Mouse (Mus musculus) monocyte, adult 2 months (primary cell): ENCODE measurements around the gene Frmd5.
"Not testable (repeated sequence)": the region's sequence is repeated elsewhere in the genome, so short reads cannot be mapped to it uniquely, and the experiment has no call there.

Source experiments
- DNase-seq, 2 experiments: peaks; one replicate each; pipeline ENCODE4 v3.0.0; 2022; ENCODE audit warnings: low spot score in 2 of 2, low read depth in 1 of 2

The Frmd5 gene

DNA sequence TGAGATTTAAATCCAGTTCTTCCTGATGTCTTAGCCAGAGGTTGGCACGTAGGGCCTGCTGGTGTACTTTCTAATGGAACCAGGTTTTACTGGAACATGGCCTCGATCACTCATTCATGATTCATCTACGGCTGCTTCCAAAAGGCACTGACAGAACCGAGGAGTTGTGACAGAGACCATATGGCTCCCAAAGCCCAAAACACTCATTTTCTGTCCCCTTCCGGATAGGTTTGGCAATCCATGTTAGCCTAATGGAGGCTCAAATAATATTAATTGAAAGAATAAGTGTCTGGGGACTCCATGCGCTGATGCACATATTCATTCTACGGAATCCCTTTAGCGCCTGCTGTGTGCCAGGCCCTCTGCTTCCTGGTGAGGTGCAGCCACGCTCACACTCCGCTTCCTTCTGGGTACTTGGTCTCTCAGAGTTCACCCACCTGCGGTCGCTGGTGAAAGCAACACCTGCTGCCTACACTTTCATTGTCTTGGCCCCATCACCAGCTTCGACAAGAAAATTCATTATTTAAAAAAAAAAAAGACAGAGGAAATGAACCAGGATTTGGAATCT lies 224.0 kb downstream of the Frmd5 start:
- no peak for DNase-seq

DNA sequence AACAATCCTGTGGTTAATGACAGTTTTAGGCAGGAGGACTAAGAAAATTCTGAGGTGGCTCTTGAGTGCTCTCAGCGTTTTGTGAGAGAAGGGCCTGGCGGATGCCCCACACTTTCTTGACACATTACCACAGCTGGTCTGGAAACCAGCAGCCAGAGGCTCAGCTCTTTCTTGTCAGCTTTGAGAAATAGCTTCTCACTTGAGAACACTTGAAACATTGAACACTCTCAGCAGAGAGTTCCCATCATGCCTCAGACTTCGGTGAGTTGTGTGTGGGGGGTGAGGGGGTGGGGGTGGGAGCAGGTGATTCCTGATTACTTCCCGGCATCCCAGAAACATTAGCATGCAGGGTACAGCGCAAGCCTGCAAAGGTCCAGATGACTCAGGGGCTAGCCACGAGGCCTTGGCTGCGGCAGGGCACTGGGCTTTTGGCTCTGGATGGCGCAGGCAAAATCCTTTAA lies 231.1 kb downstream of the Frmd5 start:
- DNase-seq: no peak

DNA sequence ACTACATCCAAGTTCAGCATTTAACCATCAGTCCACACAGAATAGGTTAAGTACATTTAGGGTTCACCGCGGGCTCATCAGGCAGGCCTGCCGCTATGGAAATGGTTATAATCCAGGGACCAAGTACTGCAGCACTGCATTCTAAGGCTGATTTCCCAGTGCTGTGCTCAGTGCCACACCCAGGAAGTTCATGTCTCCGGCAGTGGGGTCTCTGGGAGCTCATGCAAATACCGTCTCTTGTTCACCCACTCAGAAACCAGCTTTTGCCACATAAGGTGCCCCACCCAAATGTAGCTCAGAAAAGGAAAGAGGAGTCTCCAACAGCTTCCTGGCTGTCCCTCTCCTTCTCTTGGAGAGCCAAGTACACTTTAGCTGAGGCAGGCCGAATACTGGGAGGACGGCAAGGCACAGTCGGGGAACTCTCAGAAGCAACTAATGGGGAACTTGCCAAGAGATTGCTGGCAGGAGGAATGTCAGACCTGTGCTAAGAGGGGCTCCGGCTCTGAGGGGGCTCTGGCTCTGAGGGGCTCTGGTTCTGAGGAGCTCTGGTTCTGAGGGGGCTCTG lies 232.7 kb downstream of the Frmd5 start:
- no peak for DNase-seq

DNA sequence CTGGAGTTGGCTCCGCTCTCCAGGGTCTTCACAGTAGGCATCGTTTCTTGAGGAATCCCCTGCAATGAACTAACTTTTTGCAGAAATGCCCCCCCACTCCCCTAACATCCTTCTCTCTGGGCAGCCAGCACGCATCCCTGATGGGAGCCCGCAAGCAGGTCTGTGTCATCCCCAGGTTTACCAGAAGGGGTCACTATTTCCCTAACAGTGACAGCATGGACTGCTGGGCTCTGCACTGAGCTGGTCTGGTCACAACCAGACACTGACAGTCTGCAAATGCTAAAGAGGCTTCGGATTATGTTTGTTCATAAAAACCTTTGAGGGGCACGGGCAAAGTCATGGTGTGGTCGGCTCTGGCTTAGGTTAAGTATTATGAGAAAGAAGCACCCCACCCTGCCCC lies 235.1 kb downstream of the Frmd5 start:
- DNase-seq: peak in 1 of 2 experiments; percentile 21

DNA sequence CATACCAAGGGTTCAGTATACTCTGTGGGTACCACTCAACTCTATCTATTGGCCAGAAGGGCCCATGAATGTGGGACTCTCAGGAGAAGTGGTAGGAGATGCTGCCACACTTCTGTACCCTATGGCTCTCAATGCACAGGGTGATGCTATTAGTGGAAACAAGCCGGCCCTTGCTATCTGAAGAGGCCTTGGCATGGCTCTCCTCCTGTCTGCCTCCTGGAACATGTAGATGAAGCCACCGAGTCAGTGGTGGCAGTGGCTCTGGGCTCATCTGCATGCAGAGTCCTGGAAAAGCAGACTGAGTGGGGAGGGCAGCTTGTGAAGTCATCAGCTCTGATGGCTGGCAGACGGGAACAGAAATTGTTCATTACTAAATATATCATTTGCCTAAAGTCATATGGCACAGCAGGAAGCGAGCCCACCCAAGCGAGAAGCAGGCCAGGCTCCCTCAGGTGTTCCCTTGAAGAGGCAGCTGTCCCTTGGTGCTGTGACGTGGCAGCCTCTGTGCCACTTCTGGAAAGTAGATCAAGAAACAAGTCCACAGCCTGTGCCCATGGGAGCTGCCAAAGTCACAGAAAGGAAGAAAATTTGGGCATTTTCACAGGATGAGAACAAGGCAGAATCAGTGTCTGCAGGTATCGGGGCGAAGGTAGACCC lies 235.8 kb downstream of the Frmd5 start:
- no peak for DNase-seq

DNA sequence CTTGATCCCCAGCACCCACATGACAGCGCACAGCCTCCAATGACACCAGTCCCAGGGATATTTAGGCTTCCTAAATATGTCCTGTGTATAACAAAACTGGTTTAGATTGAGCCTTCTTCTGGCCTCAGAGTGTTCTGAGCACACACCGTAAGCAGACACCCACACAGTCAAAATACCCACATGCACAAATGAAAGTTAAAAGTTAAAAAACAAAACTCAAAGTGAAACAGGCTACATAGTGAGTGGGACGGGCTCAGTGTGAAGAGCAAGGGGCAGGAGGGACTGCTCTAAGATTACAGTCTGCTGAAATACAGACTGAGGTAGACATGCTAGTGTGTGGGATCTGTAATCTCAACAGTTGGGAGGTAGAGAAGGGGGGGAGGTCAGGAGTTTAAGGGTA lies 236.8 kb downstream of the Frmd5 start:
- no peak for DNase-seq

DNA sequence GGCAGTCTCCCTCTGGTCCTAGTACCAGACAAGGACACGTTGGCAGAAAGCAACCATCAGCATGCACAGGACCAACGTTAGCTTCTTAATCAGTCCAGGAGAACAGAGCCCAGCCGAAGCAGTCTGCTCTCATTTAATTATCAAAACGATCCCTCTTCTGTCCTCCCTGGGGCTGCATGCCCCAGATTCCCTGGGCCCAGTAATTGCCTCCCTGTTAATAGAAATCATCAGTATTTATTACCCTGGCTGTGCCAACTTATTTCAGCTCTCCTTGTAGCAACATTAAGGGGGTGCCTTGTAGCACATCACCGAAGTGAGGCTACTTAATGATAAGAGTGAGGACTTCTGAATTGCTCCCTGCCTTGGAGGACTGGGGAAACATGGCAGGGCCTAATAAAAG lies 241.0 kb downstream of the Frmd5 start:
- DNase-seq: no peak

DNA sequence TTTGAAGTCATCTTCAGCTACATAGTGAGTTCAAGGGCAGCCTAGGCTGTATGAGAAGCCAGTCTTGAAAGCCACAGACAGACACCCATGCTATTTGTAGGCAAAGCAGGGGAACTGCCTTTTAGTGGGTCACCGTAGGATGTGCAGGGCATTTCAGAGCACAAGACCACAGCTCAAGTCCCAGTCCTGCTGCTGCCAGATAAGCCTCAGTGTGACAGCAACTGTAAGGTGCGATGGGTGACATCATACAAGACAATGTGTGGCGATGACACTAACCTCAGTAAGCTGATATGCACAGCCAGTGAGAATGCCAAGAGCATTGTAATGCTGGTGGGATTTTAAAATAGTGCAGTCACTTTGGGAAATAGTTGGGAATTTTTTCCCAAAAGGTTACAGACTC lies 243.8 kb downstream of the Frmd5 start:
- DNase-seq: no peak

DNA sequence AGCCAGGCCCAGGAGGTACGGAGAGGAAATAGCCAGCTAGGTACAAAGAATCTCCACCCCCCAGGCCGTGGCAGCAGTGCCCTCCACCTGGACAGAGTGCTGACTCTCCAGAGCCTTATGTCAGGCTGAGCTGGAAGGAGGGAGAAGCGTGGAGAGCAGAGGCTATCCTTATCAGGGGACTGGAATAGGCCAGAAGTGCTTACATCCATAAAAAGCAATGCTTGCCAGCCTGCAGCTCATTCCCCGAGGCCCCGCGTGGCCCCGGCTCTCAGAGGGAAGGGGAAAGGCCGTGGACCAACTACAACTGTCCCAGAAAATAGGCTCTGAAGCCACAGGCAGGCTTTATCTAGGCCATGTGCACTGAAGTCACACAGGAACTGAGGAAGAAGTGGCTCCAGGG lies 255.6 kb downstream of the Frmd5 start:
- no peak for DNase-seq

DNA sequence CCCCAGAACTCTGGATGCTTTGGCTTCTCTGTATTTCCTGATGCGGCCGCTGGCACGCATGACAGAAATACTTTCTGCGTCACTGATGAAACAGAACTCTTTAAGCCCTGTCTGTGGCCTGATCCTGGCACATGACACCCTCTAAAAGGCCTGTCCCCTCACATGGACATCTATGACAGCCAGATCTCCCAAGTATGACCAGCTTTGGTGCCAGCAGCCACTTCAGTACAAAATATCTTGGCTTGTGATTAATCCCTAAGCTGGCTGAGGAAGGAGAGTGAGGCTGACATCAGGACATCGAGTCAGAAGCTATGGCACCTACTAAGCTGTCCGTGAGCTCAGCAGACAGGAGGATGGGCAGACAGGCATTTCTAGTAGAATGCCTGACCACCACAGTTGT lies 257.3 kb downstream of the Frmd5 start:
- no peak for DNase-seq

DNA sequence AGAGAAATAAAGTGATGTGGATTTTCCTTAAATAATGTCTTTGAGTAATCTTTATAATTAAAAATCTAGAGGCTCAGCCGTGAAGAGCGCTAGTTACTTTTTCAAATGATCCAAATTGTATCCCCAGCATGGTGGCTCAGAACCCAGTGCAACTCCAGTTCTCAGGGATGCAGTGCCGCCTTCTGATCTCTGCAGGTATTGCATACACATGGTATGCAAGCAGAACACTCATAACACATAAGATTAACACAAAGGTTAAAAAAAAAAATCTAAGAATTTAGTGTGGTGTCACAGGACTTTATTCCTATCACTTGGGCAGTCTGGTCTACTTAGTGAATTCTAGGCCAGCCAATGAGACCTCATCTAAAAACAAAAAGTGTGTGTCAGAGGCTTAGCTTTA lies 262.1 kb downstream of the Frmd5 start:
- DNase-seq: no peak

DNA sequence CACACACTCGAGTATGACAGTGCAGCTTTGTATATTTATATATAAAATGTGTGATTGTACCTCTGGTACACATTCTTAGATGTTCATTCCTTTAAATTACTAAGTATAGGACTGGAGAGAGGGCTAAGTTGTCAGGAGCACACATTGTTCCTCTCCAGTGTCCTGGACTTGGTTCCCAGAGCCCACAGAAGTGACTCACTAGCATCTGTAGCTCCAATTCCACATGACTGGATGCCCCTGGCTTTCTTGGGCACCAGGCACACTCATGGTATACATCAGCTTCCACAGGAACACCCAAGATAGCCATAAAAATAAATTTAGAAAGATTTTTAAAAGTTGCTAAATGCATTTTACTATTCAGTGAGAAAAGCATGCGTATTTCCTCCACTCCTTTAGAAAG lies 281.8 kb downstream of the Frmd5 start:
- no peak for DNase-seq

DNA sequence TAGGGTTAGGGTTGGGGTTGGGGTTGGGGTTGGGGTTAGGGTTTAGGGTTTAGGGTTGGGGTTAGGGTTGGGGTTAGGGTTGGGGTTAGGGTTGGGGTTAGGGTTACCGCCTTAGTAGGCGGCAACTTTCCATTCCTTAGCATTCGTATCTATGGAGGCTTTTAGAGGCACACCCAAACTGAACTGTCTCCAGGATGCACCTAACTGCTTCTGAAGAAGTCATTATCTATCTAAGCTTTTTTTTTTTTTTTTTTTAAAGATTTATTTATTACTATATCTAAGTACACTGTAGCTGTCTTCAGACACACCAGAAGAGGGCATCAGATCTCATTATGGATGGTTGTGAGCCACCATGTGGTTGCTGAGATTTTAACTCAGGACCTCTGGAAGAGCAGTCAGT lies 284.1 kb downstream of the Frmd5 start:
- DNase-seq: not testable (repeated sequence)

DNA sequence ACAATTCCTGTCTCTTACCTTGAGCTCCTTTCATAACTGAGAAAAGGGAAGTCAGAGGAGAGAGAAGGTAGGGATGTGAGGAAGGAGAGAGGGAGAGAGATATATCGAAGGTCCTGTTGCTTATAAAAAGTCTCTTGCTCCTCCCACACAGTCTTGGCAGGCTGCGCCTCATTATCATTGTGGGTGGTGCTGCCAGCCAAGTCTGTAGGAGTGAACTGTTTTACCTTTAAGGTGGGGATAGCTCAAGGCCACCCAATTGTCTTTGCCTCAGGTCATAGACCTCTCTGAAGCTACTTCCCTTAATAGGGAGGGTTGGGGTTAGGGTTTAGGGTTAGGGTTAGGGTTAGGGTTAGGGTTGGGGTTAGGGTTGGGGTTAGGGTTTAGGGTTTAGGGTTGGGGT lies 284.9 kb downstream of the Frmd5 start:
- DNase-seq: no peak

DNA sequence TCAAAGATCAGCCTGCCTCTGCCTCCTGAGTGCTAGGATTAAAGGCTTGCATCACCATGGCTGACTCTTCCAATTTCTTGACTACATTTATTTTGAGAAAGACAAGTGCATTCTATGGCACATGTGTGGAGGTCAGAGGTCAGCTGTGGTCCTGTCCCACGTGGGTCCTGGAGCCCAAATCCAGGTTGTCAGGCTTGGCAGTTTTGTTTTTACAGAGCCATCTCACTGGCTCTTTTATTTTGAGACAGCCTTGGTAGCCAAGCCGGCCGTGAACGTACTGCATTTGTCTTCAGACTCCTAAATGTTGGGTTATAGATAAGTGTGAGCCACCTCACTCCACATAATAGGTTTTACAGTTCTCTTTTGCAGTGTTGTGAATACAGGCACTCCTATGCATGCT lies 288.2 kb downstream of the Frmd5 start:
- not testable (repeated sequence) for DNase-seq

DNA sequence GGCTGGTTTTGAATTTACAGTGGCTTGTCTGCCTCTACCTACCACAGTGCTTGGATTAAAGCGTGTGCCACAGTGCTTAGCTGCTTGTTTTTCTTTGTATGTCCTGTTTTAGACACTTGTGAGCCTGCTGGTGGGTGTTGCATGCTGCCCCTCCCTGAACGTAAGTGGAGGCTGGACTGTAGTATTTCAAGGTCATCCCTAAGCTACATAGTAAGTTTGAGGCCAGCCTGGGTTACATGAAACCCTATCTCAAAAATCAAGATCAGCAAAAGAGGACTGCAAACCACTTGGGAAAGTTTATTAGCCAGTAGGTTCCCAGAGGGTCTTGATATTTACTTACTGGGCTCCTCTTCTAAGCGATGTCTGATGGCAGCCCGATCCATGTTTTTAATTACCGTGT lies 288.8 kb downstream of the Frmd5 start:
- no peak for DNase-seq

DNA sequence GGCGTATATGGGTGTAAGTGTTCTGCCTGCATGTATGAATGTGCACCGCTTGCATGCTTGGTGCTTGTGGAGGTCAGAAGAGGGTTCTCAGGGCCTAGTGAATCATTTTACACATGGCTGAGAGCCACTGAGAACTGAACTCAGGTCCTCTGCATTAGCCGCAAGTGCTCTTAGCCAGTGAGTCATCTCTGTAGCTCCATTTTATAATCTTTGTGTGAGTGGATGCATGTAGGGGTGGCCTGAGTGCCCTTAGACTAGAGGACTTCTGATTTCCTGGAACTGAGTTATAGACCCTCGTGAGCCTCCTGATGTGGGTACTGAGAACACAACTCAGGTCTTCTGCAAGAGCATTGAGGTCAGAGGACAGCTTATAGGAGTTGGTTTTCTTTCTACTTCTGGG lies 292.7 kb downstream of the Frmd5 start:
- no peak for DNase-seq

DNA sequence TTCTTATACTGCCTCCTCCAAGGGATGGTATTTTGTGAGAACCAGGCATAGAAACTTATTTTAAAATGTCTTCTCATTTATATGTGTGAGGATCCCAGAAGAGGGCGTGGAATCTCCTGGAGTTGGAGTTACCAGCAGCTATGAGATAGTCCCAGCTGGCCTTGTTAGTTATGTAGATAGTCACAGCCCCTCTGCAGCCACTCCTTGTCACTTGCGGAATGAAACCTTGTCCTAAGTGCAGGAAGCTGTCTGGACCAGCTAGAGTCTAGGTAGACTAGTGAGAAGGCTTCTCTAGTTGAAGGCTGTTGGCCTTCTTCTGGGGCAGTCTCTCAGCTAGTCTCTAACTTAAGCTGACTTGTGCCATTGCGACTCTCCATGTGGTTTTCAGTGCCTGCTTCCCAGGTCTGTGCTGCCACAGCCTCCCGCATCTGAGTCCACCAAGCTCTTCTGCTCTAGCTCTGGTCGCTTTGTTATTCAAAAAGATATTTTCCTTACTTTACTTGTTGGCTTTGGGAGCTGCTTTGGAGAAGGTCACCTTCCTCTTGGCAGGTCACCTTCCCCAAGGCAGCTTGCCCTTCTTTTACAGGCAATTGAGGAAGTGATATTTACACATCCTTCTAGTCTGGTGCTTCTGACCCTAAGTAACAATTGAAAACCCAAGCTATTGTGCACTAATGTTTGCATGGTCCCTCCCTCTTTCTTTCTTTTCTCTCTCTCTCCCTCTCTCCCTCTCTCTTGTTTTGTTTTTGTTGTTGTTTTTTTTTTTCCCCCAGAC lies 293.7 kb downstream of the Frmd5 start:
- not testable (repeated sequence) for DNase-seq

DNA sequence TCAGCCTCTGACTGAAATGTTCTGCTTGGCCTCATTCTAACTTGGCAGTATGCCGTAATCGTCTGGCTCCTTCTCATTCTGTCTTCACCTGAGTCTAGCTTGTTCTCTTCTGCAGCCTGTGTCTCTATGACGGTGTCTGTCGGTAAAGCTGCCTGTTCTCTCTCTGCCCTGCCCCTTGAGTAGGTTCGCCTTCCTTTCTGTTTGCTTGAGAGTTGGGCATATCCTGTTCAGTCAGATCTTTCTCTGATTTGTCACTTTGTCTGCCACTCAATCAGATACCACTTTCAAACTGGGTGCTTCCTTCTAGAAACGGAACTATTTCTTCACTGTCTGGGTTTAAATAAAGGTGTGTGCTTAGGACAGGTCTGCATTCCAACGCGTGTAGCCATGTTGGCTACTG lies 295.5 kb downstream of the Frmd5 start:
- DNase-seq: no peak

DNA sequence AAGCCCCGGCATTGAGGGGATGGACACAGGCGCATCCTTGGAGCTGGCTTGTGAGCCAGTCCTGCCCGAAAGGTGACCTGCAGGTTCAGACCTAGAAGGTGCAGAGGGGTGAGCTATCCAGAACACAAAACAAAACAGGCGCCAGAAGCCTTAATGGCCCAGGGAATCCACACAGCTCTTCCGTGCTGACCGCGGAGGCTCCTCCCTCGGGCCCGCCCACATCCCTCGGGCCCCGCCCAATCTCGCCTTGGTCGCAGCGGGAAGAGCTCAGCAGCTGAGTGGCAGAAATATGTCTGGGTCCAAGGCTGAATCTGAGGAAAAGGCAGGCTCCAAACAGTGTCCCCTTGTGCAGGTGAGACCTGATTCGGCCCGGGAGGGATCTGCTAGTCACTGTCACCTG lies 297.3 kb downstream of the Frmd5 start:
- peak in 1 of 2 experiments; percentile 7 for DNase-seq

DNA sequence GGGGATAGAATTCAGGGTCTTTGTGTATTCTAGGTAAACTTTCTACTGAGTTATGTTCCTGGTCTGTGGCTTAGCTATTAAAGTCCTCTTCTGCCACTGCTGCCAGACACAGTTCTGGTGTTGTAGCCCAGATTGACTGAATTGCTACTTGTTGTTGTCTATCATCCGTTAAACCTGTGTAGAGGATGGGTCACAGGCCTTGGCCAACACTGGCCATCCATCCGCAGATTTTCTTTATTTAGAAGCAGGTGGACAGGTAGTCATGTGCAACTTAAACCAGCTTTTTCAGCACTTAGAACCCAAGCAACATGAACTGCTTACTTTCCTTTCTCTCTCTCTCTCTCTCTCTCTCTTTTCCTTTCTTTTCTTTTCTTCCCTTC lies 298.9 kb downstream of the Frmd5 start:
- no peak for DNase-seq
